Comparison of ENCODE assay signal across 8 mouse cellular contexts in genomic region chr3:131271157-131271556, GRCm38 (mm10). TPM values are rescaled to one million over a fixed set of nuclear protein-coding genes. Genes with fewer than 3 reads are reported as not detected.
A peak's percentile ranks its signal among the peaks of the same experiment; 100 is the strongest.
DNase-seq lines count a peak whose midpoint lies in the region; ATAC-seq and TF ChIP-seq lines count a peak whose summit lies in the region.

No protein-coding gene starts in this region.

- H3K27me3 ChIP-seq in G1E (ENCODE audit: insufficient read depth, low read length), result no peaks in the 10 kb centered on the region
- H3K27me3 ChIP-seq in liver, embryonic 13.5 days, result no peaks in the 10 kb centered on the region
- H3K27me3 ChIP-seq in neural tube, embryonic 11.5 days (ENCODE audit: control insufficient read depth, insufficient read depth, low read length), result no peaks in the 10 kb centered on the region

- TF ChIP-seq CTCF in G1E (IDR thresholded peaks at IDR 0.05; ENCODE audit: low read depth, low read length), result no peak
- no peak for TF ChIP-seq CTCF in bone marrow, adult 2 months (IDR thresholded peaks at IDR 0.05; ENCODE audit: control insufficient read depth, insufficient read depth, low read length)
- peak; percentile 49 for TF ChIP-seq CTCF in gastrocnemius, adult 2 months (IDR thresholded peaks at IDR 0.05)

- H3K4me2 ChIP-seq in liver, embryonic 13.5 days, result peak overlapping the region; percentile 82
- H3K4me2 ChIP-seq in neural tube, embryonic 11.5 days (ENCODE audit: low read depth), result peak overlapping the region; percentile 58

- peak; percentile 53 for DNase-seq in G1E (ENCODE audit: low spot score)
- DNase-seq in gastrocnemius, adult 2 months, result peak; percentile 77
- DNase-seq in hindlimb bud, embryonic 11.5 days (ENCODE audit: extremely low spot score, low read depth, low spot score), result peak; percentile 57
- peak; percentile 60 for DNase-seq in liver, embryonic 13.5 days
- peak; percentile 56 for DNase-seq in neural tube, embryonic 11.5 days (ENCODE audit: low spot score)
- peak; percentile 21 to 69 for DNase-seq in urinary bladder, postnatal 36 days (ENCODE audit: low spot score in 2 of 2)
- DNase-seq in frontal cortex, adult 2 months (ENCODE audit: extremely low spot score in 1 of 2, low spot score in 1 of 2), result no peak

- H3K9ac ChIP-seq in liver, embryonic 13.5 days, result peak overlapping the region; percentile 71
- H3K9ac ChIP-seq in neural tube, embryonic 11.5 days (ENCODE audit: low read length), result no peak overlapping the region; the same call in 1 of the 2 replicates

- no peak overlapping the region for H3K27ac ChIP-seq in bone marrow, adult 2 months (ENCODE audit: control insufficient read depth, insufficient read depth, low read depth, low read length, poor library complexity)
- peak overlapping the region; percentile 94 for H3K27ac ChIP-seq in gastrocnemius, adult 2 months
- peak overlapping the region; percentile 66; the same call in 1 of the 2 replicates for H3K27ac ChIP-seq in liver, embryonic 13.5 days
- no peak overlapping the region for H3K27ac ChIP-seq in neural tube, embryonic 11.5 days (ENCODE audit: low read depth, low read length)

- peaks cover 30% of the 10 kb centered on the region for H3K36me3 ChIP-seq in G1E (replicated peaks)
- peaks cover 5% of the 10 kb centered on the region for H3K36me3 ChIP-seq in liver, embryonic 13.5 days
- H3K36me3 ChIP-seq in neural tube, embryonic 11.5 days (ENCODE audit: control insufficient read depth, insufficient read depth, low read length), result no peaks in the 10 kb centered on the region

- WGBS in bone marrow, adult 2 months, result 5% methylated on average over 8 of the region's 8 CpGs
- under 1% methylated on average over 8 of the region's 8 CpGs for WGBS in liver, embryonic 13.5 days (ENCODE audit: insufficient replicate concordance)
- 13% methylated on average over 8 of the region's 8 CpGs for WGBS in neural tube, embryonic 11.5 days

- H3K4me3 ChIP-seq in G1E (ENCODE audit: low read depth, low read length), result peak overlapping the region; percentile 91
- H3K4me3 ChIP-seq in bone marrow, adult 2 months (replicated peaks; ENCODE audit: control insufficient read depth, low read depth, low read length), result peak overlapping the region; percentile 29
- H3K4me3 ChIP-seq in gastrocnemius, adult 2 months, result peak overlapping the region; percentile 97
- H3K4me3 ChIP-seq in liver, embryonic 13.5 days (replicated peaks), result peak overlapping the region; percentile 69
- peak overlapping the region; percentile 63 for H3K4me3 ChIP-seq in neural tube, embryonic 11.5 days (ENCODE audit: low read depth, low read length)

- H3K4me1 ChIP-seq in G1E (ENCODE audit: insufficient read depth, low read depth, low read length), result peaks cover 40% of the 10 kb centered on the region
- peaks cover 2% of the 10 kb centered on the region; the same call in 1 of the 2 replicates for H3K4me1 ChIP-seq in bone marrow, adult 2 months (ENCODE audit: control insufficient read depth, insufficient read depth, low read length)
- peaks cover 27% of the 10 kb centered on the region for H3K4me1 ChIP-seq in liver, embryonic 13.5 days (replicated peaks)
- peaks cover 4% of the 10 kb centered on the region; the same call in 1 of the 2 replicates for H3K4me1 ChIP-seq in neural tube, embryonic 11.5 days (ENCODE audit: control insufficient read depth, insufficient read depth, low read length)

- ATAC-seq in G1E (ENCODE audit: extremely low read depth, insufficient number of reproducible peaks, low FRiP score, poor library complexity, severe bottlenecking), result peak; percentile 76
- peak; percentile 60 for ATAC-seq in liver, embryonic 13.5 days (ENCODE audit: low read depth)
- no peak for ATAC-seq in neural tube, embryonic 11.5 days (ENCODE audit: insufficient read depth, low FRiP score, low TSS enrichment)

- TF ChIP-seq POLR2A in bone marrow, adult 2 months (IDR thresholded peaks at IDR 0.05; ENCODE audit: borderline replicate concordance, control insufficient read depth, low read depth, low read length), result no peak

- intact Hi-C loops in gastrocnemius, adult 2 months (cut with DNase I), result no loop called here

- no peaks in the 10 kb centered on the region for H3K9me3 ChIP-seq in G1E (replicated peaks)
- H3K9me3 ChIP-seq in liver, embryonic 13.5 days (replicated peaks), result no peaks in the 10 kb centered on the region
- H3K9me3 ChIP-seq in neural tube, embryonic 11.5 days (ENCODE audit: control insufficient read depth, low read length), result no peaks in the 10 kb centered on the region

RNA-seq across cellular contexts. Expression of gene Hadh, which starts 0.7 kb away (rescaled TPM):
- total RNA-seq in G1E (2014; fragmentation: Nextera tagmentation), result 69.3 and 79.8 TPM in 2 replicates
- 66.7 and 72.8 TPM in 2 replicates for total RNA-seq in G1E (2017)
- polyA plus RNA-seq in G1E (2012), result 26.1 and 43.6 TPM in 2 replicates
- 13.9 and 22.7 TPM in 2 replicates for polyA plus RNA-seq in bone marrow, adult 2 months (2011; ENCODE audit: insufficient read depth, insufficient read length, low replicate concordance, missing spikeins)
- 100 to 1,000 TPM; 138 to 218 TPM for total RNA-seq in gastrocnemius, adult 2 months (2021)
- polyA plus RNA-seq in liver, embryonic 13.5 days (2015; fragmentation: Nextera tagmentation; extraction: Ambion mirVana), result 79.6 and 100 TPM in 2 replicates
- 74.6 and 77.6 TPM in 2 replicates for polyA plus RNA-seq in neural tube, embryonic 11.5 days (2014; fragmentation: Nextera tagmentation; extraction: Ambion mirVana)
- polyA plus RNA-seq in frontal cortex, adult 2 months (2012; rRNA removed), result 40.2 and 40.8 TPM in 2 replicates

RNA-seq across cellular contexts. Expression of gene Cyp2u1, which starts 31.9 kb away (rescaled TPM):
- total RNA-seq in G1E (2014; fragmentation: Nextera tagmentation) (not detected in 2 replicates), G1E (2017) (0.05 TPM in 1 of 2 replicates, not detected in the other)
- not detected in 2 replicates for polyA plus RNA-seq in G1E (2012)
- polyA plus RNA-seq in bone marrow, adult 2 months (2011; ENCODE audit: insufficient read depth, insufficient read length, low replicate concordance, missing spikeins), result 0.36 and 1.1 TPM in 2 replicates
- 10 to 100 TPM; 11.3 to 18.8 TPM for total RNA-seq in gastrocnemius, adult 2 months (2021)
- polyA plus RNA-seq in liver, embryonic 13.5 days (2015; fragmentation: Nextera tagmentation; extraction: Ambion mirVana), result 0.40 and 0.50 TPM in 2 replicates
- 2.2 and 2.3 TPM in 2 replicates for polyA plus RNA-seq in neural tube, embryonic 11.5 days (2014; fragmentation: Nextera tagmentation; extraction: Ambion mirVana)
- 12.5 and 13.8 TPM in 2 replicates for polyA plus RNA-seq in frontal cortex, adult 2 months (2012; rRNA removed)

Comparison
In these comparisons a context has a peak if more than half of its experiments do, and no peak if none do; other contexts are left out.
1. DNase-seq: peak in G1E (single experiment), gastrocnemius, adult 2 months (single experiment), hindlimb bud, embryonic 11.5 days (single experiment), liver, embryonic 13.5 days (single experiment), neural tube, embryonic 11.5 days (single experiment) and urinary bladder, postnatal 36 days (2 of 2); none in frontal cortex, adult 2 months (0 of 2).
2. H3K4me3 ChIP-seq: peak in every context shown above with its lines; median percentile 97 in gastrocnemius, adult 2 months; 91 in G1E; 69 in liver, embryonic 13.5 days; 63 in neural tube, embryonic 11.5 days; 29 in bone marrow, adult 2 months.
3. H3K27ac ChIP-seq: peak in gastrocnemius, adult 2 months (single experiment) and liver, embryonic 13.5 days (single experiment); none in bone marrow, adult 2 months (single experiment) and neural tube, embryonic 11.5 days (single experiment).